Mouse (Mus musculus) right cerebral cortex, postnatal 10 days (tissue): ENCODE measurements around the gene Pex19.

Source experiments
- DNase-seq, 2 experiments: peaks; one replicate each; pipeline ENCODE4 v3.0.0; 2021; ENCODE audit warnings: low spot score in 2 of 2

The Pex19 gene

DNA sequence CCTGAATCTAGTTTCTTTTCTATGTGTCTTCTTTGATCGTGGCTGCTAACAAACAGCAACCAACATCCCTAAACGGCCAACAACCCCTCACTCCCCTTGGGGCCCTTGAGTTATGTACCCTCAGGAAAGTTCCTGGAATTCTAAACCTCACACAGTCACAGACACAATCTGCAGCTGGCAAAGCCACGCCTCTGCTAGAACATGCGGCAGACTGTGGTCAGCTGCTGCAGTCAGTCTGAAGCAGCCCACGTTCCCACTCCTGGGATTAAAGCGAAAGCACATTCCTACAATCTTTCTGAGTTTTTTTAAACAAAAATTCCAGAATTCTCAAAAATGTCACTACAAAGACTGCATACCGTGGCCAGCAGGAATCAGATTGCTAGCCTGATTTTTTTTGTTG is 7.0 kb downstream of the Pex19 start:
- DNase-seq: no peak

GRCm38 (mm10) chr1:172134072-172134471 is 7.5 kb downstream of the Pex19 start:
- no peak for DNase-seq

- no peak for DNase-seq
Measured at GRCm38 (mm10) chr1:172140160-172140559, 13.6 kb downstream of the Pex19 start.

DNA sequence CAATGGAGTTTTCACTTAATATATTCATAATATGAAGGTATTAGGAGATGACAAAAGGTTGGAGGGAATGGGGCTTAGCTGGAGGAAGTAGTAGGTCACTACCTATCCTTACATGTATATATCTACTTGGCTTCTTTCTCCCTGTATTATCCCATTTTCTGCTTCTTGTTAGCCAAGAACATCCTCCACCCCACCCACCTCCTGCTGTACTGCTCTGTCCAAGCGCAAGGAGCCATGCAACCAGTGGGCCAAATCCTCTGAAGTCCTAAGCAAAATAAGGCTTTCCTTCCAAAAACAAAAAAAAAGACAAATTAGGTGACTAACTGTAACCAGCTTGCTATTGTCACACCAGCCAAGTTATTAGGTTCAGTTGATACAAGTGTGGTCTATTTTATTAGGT is 14.3 kb downstream of the Pex19 start:
- DNase-seq: no peak

DNA sequence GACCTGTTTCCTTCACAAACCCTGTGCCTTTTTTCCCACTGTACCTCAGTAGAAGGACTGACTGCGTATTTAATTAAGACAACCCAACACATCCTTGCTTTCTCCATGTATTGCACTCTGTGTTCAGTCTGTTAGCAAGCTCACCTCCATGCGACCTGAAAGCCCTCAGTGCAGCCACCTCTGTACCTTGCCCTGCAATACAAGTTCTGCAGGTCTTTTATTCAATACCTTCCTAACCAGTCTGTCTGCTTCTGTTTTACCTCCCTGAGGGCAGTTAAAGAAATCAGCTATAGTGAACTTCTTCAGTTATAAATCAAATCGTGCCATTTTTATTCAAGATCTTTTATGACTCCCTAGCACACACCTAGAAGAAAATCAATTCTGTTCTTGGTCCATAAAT is 15.0 kb downstream of the Pex19 start:
- no peak for DNase-seq

GRCm38 (mm10) chr1:172143570-172143969 is 17.0 kb downstream of the Pex19 start:
- peak; percentile 63 to 70 for DNase-seq

DNA sequence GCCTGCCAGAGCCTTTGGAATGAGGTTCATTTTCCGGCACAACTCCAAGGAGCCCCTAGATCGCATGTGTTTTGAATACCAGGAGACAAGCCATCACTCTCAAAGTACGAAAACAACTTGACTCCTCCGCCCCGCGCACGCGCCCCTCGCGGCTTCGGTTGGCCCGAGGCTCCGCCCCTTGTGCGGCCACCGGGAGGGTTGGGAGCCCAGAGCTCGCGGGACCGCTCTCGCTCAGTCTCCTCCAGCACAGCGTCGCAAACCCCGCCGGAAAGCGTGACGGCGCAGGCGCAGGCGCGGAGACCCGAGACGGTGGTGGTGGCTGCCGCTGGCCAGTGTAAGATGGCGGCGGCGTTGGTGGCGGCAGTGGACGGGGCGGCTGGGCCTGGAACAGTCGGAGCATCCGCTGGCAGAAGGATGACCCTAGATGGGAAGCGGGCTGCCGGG is 21.3 kb downstream of the Pex19 start, which contains the start of gene Dcaf8:
TSS of gene Dcaf8 (plus strand) at position 250 of the 444 bp plus-strand sequence.
- DNase-seq: peak; percentile 96 to 97

GRCm38 (mm10) chr1:172148279-172148954 is 21.9 kb downstream of the Pex19 start:
- peak in 1 of 2 experiments; percentile 49 for DNase-seq

- DNase-seq: no peak
Measured at GRCm38 (mm10) chr1:172148955-172149815, 22.6 kb downstream of the Pex19 start.

DNA sequence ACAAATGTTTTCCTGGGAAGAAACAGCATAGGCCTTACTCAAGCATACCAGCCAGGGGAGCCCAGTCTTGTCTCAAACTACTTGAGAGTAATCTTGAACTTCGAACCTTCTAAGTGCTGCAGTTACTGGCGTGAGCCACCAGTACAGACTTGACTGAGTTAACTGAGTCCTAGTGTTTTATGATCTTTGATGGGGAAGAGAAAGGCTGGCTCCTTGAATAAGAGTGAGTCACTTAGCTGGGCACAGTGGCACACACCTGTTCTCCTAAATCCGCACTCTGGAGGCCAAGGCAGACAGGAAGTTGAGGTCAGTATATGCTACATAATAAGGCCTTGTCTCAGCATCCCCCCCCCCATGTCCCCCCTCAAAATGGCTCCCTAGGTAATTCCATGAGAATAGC is 28.0 kb downstream of the Pex19 start:
- no peak for DNase-seq

DNA sequence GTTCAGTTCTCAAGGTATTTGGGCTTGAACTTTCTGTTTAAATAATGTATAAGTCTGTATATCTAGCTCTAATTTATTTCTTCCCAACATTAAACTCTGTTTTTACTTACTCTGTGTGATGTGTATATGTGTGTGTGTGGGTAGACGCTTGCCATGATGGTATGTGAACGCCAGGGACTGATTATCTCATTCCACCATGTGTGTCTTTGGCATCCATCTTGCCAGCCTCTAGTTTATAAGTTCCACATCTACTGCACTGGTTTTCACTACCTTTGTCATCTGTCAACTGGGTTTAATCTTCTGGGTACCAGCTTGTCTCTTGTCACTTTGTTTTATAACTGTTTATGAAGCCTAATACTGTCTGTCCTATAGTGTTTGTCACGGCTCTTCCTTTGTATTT is 29.0 kb downstream of the Pex19 start:
- no peak for DNase-seq

- DNase-seq: no peak
Measured at GRCm38 (mm10) chr1:172159970-172160369, 33.4 kb downstream of the Pex19 start.

- no peak for DNase-seq
Measured at GRCm38 (mm10) chr1:172160508-172160907, 34.0 kb downstream of the Pex19 start.

DNA sequence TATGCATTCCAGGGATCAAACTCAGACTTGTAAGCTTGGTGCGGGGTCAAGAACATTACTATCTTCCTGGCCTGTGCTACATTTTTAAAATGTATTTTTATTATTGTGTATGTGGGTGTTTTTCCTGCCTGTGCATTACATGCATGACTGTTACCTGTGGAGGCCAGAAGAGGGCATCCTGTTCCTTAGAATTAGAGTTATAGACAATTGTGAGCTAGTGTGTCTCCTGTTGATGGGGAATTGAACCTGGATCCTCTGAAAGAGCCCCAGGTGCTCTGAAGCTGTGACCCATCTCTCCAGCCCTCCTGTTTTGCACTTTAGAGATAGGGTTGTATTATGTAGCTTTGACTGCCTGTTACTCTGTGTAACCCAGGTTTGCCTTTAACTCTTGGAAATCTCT is 35.5 kb downstream of the Pex19 start:
- DNase-seq: peak; percentile 33 to 38

DNA sequence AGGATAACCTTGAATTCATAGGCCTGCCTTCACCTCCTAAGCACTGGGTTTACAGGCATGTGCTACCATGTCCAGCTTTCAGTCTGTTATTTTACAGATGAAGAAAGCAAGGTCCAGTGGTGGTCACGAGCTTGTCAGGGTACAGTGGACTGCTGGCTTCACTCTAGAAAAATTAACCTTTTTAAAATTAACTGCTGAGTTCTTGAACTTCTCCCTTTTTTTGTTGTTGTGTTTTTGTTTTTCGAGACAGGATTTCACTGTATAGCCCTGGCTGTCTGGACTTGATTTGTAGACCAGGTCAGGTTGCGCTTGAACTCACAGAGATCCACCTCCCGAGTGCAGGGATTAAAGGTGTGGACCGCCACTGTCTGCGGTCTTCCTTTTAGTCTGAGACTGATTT is 36.4 kb downstream of the Pex19 start:
- DNase-seq: no peak

DNA sequence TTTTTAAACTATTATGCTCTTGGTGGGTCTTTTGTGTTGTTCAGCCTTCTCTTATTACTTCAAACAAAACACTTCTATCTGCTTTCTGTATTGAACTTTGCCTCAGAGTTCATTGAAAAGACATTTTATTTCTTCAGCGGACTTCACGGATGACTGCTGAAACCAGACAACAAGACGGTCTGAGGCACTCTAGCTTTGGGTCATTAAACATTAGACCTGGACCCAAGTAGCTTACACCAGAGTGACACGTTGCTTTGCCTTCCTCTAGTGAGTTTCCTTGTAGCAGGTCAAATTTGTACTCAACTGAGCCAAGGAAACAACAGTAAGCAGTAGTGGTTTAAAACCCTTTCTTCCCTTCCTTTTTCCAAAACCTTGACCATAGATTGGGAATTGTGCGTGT is 41.4 kb downstream of the Pex19 start:
- DNase-seq: no peak

GRCm38 (mm10) chr1:172169809-172170208 is 43.3 kb downstream of the Pex19 start:
- no peak for DNase-seq

DNA sequence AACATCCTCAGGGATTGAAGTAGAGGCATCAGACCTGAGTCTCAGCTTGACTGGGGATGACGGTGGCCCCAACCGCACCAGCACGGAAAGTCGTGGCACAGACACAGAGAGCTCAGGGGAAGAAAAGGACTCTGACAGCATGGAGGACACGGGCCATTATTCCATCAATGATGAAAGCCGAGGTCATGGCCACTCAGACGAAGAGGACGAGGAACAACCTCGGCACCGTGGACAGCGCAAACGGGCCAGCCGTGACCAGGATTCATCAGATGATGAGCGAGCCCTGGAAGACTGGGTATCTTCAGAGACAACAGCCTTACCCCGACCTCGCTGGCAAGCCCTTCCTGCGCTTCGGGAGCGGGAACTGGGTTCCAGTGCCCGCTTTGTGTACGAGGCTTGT is 45.8 kb downstream of the Pex19 start:
- no peak for DNase-seq

GRCm38 (mm10) chr1:172173181-172173580 is 46.6 kb downstream of the Pex19 start:
- no peak for DNase-seq

DNA sequence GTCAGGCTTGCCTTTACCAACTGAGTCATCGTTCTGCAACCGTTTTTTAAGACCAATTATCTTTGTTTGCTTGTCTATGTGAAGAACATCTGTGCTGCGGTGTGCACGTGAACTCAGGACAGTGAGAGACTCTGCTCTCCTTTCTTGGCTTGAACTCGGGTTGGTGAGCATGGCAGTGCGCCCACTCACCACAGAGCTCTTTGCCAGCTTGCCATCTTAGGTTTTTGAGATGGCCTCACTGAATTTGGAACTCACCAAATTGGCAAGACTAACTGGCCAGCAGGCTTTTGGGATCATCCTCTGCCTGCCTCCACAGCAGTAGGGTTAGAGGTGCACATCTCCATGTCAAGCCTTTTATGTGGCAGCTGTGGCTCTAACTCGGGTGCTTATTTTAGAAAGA is 51.2 kb downstream of the Pex19 start:
- DNase-seq: no peak

DNA sequence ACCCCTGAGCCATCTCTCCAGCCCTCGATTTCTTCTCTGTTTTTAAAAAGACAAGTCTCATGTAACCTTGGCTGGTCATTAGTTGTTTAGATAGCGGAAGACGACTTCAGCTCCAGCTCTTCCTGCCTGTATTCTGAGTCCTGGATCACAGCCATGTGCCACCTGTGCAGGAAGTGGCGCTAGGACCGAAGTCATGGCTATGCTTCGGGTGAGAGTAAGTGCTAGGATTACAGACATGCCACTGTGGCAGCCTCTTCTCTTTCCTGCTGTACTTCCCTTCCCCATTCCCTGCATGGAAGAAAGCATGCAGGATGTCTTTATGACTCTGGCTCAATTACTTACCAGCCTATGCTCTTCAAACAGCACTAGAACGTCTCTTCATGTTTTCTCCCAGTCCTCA is 52.5 kb downstream of the Pex19 start:
- DNase-seq: no peak

- DNase-seq: no peak
Measured at GRCm38 (mm10) chr1:172180881-172181280, 54.3 kb downstream of the Pex19 start.

DNA sequence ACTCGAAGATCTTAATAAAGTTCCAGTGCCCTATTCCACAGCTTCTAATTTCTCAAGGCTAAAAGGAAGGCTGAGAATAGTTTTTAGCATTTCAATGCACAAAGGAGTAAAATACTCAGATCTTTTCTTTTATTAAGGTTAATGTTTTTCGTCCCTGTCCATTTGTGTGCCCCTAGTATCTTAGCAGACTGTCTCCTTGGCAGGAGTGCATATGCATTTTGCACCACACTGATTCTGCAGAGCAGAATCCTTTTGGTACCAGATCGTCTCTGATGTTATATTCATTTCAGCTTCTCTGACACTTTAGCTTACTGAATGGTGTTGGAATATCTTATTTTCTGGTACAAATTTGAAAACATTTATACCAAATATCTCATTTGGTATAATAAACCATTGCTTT is 55.2 kb downstream of the Pex19 start:
- no peak for DNase-seq
